Mouse (Mus musculus) brain, embryonic 14.5 days (tissue): ENCODE measurements around the gene Mars.

Experiments
- CTCF ChIP-seq: fragments of 200-500 bp; IDR thresholded peaks from 2 replicates; pipeline ENCODE4 v1.5.1; 2012; ENCODE audit warnings: inconsistent platforms, mild to moderate bottlenecking, moderate library complexity, borderline replicate concordance; ENCODE audit not compliant: insufficient read depth, insufficient read length; ENCODE audit errors: extremely low read depth
- POLR2A ChIP-seq: fragments of 200-500 bp; IDR thresholded peaks from 2 replicates; pipeline ENCODE4 v1.6.1; 2012; ENCODE audit warnings: mild to moderate bottlenecking, inconsistent platforms, borderline replicate concordance; ENCODE audit not compliant: poor library complexity, insufficient read depth, insufficient read length, severe bottlenecking; ENCODE audit errors: extremely low read depth

- TF ChIP-seq CTCF, result peak; percentile 35; the same call in 1 of the 2 replicates
- no peak for TF ChIP-seq POLR2A
Observed at GRCm38 (mm10) chr10:127353909-127354895, 42.6 kb upstream of the Mars start, which contains the start of gene Inhbe.
